Mouse (Mus musculus): ENCODE measurements around the gene Gif. TPM values are rescaled to one million over a fixed set of nuclear protein-coding genes. Genes with fewer than 3 reads are reported as not detected.

The Gif gene
- total RNA-seq, 2 experiments from 2014 or later = not detected

- no peak for DNase-seq (ENCODE audit: low spot score in 2 of 2)
Measured at GRCm38 (mm10) chr19:11793741-11794359, 46.5 kb downstream of the Gif start.

GRCm38 (mm10) chr19:11794447-11794846 is 47.1 kb downstream of the Gif start:
- DNase-seq (ENCODE audit: low spot score in 2 of 2) = no peak

GRCm38 (mm10) chr19:11800531-11801315 is 53.4 kb downstream of the Gif start:
- DNase-seq (ENCODE audit: low spot score in 2 of 2) = no peak

- DNase-seq (ENCODE audit: low spot score in 2 of 2) = no peak
Measured at GRCm38 (mm10) chr19:11804423-11804822, 57.1 kb downstream of the Gif start.

GRCm38 (mm10) chr19:11807251-11807650 is 59.9 kb downstream of the Gif start:
- no peak for DNase-seq (ENCODE audit: low spot score in 2 of 2)

- no peak for DNase-seq (ENCODE audit: low spot score in 2 of 2)
Measured at GRCm38 (mm10) chr19:11807822-11808221, 60.5 kb downstream of the Gif start.

- DNase-seq (ENCODE audit: low spot score in 2 of 2) = no peak
Measured at GRCm38 (mm10) chr19:11808452-11808851, 61.1 kb downstream of the Gif start.

- no peak for DNase-seq (ENCODE audit: low spot score in 2 of 2)
Measured at GRCm38 (mm10) chr19:11810003-11810758, 62.8 kb downstream of the Gif start.

GRCm38 (mm10) chr19:11810856-11811255 is 63.5 kb downstream of the Gif start:
- no peak for DNase-seq (ENCODE audit: low spot score in 2 of 2)

GRCm38 (mm10) chr19:11811688-11812365 is 64.5 kb downstream of the Gif start:
- DNase-seq (ENCODE audit: low spot score in 2 of 2) = no peak

Other genes starting within 250 kb of the Gif start
- 10 to 100 TPM; 13.6 to 14.8 TPM for gene Ms4a6b, start 231.0 kb upstream of the Gif start, total RNA-seq (2021)
- 1 to 10 TPM; 3.5 to 3.9 TPM for gene Ms4a4d, start 210.8 kb upstream of the Gif start, total RNA-seq (2021)
- 10 to 100 TPM in 1 of 2 experiments, 1 to 10 TPM in 1; 8.2 to 11.6 TPM for gene Ms4a6d, start 142.7 kb upstream of the Gif start, total RNA-seq (2021)
- not detected for gene Ms4a2, start 123.8 kb upstream of the Gif start, total RNA-seq (2021)
- not detected for gene Ms4a3, start 106.7 kb upstream of the Gif start, total RNA-seq (2021)
- gene Oosp2, start 87.0 kb upstream of the Gif start, total RNA-seq (2021) = under 1 TPM in 1 of 2 experiments, not detected in 1; 0.50 TPM
- gene Oosp1, start 56.4 kb upstream of the Gif start, total RNA-seq (2021) = 1 to 10 TPM in 1 of 2 experiments, not detected in 1; 3.3 TPM
- not detected for gene Oosp3, start 50.5 kb upstream of the Gif start, total RNA-seq (2021)
- gene Mrpl16, start 22.8 kb downstream of the Gif start, total RNA-seq (2021) = 10 to 100 TPM; 63.6 to 72.3 TPM
- gene Stx3, start 71.8 kb downstream of the Gif start, total RNA-seq (2021) = 1 to 10 TPM; 6.9 to 9.5 TPM
- gene Olfr1417, start 91.7 kb downstream of the Gif start, total RNA-seq (2021) = not detected
- not detected for gene Olfr1418, start 113.5 kb downstream of the Gif start, total RNA-seq (2021)
- not detected for gene Olfr1419, start 127.6 kb downstream of the Gif start, total RNA-seq (2021)
- not detected for gene Olfr1420, start 139.0 kb downstream of the Gif start, total RNA-seq (2021)
- 10 to 100 TPM; 28.0 to 28.5 TPM for gene Patl1, start 164.8 kb downstream of the Gif start, total RNA-seq (2021)
- gene Osbp, start 218.4 kb downstream of the Gif start, total RNA-seq (2021) = 10 to 100 TPM; 61.3 to 90.1 TPM